Mouse (Mus musculus): ENCODE data around the gene Hoxb9. TPM values are rescaled to one million over a fixed set of nuclear protein-coding genes. Genes with fewer than 3 reads are reported as not detected.

The Hoxb9 gene
- total RNA-seq, 1 experiment = 3.3 TPM

- H3K9me3 ChIP-seq (ENCODE audit: control insufficient read depth, insufficient read depth, low read depth, low read length) = no peaks in the 10 kb centered on the region
- TF ChIP-seq CHD2 (IDR thresholded peaks at IDR 0.05; ENCODE audit: low read depth, low read length) = no peak
- TF ChIP-seq ZNF384 (IDR thresholded peaks at IDR 0.05; ENCODE audit: low read depth, low read length) = no peak
- no peak for TF ChIP-seq ZC3H11A (IDR thresholded peaks at IDR 0.05; ENCODE audit: borderline replicate concordance, low read depth, low read length)
- TF ChIP-seq MAFK (IDR thresholded peaks at IDR 0.05; ENCODE audit: insufficient read depth, low read depth, low read length) = no peak
- no peak for TF ChIP-seq HCFC1 (IDR thresholded peaks at IDR 0.05; ENCODE audit: borderline replicate concordance, insufficient read depth, low read length)
- H3K4me1 ChIP-seq (ENCODE audit: control insufficient read depth in 2 of 2, insufficient read depth in 2 of 2, low read length in 2 of 2, poor library complexity in 1 of 2) = no peaks in the 10 kb centered on the region; a peak in 2 of 4 replicates
- in situ Hi-C loops (cut with MboI; ENCODE audit: low sequenced_read_pairs in 2 of 2, unreplicated experiment in 2 of 2) = loop anchor here (10.0 to 25.0 kb wide), 2 partner anchors 60 to 568 kb away; partner anchors contain the start of gene Hoxb2 (in 1 of the 2)
- DNase-seq (ENCODE audit: low read depth, low spot score) = peak; percentile 87
- H3K36me3 ChIP-seq (ENCODE audit: control insufficient read depth, insufficient read depth, low read length, poor library complexity, severe bottlenecking) = no peaks in the 10 kb centered on the region
- H3K4me3 ChIP-seq (ENCODE audit: insufficient read depth in 1 of 2, low read depth in 1 of 2, low read length in 2 of 2, poor library complexity in 1 of 2, severe bottlenecking in 1 of 2) = no peak overlapping the region
- H3K27ac ChIP-seq (ENCODE audit: insufficient read depth, low read depth, low read length, poor library complexity, severe bottlenecking) = no peak overlapping the region
- no peak overlapping the region for H3K9ac ChIP-seq (ENCODE audit: insufficient read depth, low read depth, low read length, poor library complexity, severe bottlenecking)
Observed at GRCm38 (mm10) chr11:96294245-96295091, 23.2 kb downstream of the Hoxb9 start.

GRCm38 (mm10) chr11:96295092-96295835 is 24.0 kb downstream of the Hoxb9 start:
- no peak for TF ChIP-seq ZC3H11A (IDR thresholded peaks at IDR 0.05; ENCODE audit: borderline replicate concordance, low read depth, low read length)
- TF ChIP-seq MAFK (IDR thresholded peaks at IDR 0.05; ENCODE audit: insufficient read depth, low read depth, low read length) = no peak
- TF ChIP-seq HCFC1 (IDR thresholded peaks at IDR 0.05; ENCODE audit: borderline replicate concordance, insufficient read depth, low read length) = no peak
- peak; percentile 58 for TF ChIP-seq ZNF384 (IDR thresholded peaks at IDR 0.05; ENCODE audit: low read depth, low read length)
- no peaks in the 10 kb centered on the region for H3K9me3 ChIP-seq (ENCODE audit: control insufficient read depth, insufficient read depth, low read depth, low read length)
- H3K9ac ChIP-seq (ENCODE audit: insufficient read depth, low read depth, low read length, poor library complexity, severe bottlenecking) = no peak overlapping the region
- no peak overlapping the region for H3K27ac ChIP-seq (ENCODE audit: insufficient read depth, low read depth, low read length, poor library complexity, severe bottlenecking)
- no peaks in the 10 kb centered on the region for H3K36me3 ChIP-seq (ENCODE audit: control insufficient read depth, insufficient read depth, low read length, poor library complexity, severe bottlenecking)
- H3K4me3 ChIP-seq (ENCODE audit: insufficient read depth in 1 of 2, low read depth in 1 of 2, low read length in 2 of 2, poor library complexity in 1 of 2, severe bottlenecking in 1 of 2) = no peak overlapping the region
- in situ Hi-C loops (cut with MboI; ENCODE audit: low sequenced_read_pairs in 2 of 2, unreplicated experiment in 2 of 2) = loop anchor here (10.0 to 25.0 kb wide), 2 partner anchors 60 to 567 kb away; partner anchors contain the start of gene Hoxb2 (in 1 of the 2)
- DNase-seq (ENCODE audit: low read depth, low spot score) = no peak
- H3K4me1 ChIP-seq (ENCODE audit: control insufficient read depth in 2 of 2, insufficient read depth in 2 of 2, low read length in 2 of 2, poor library complexity in 1 of 2) = no peaks in the 10 kb centered on the region; a peak in 2 of 4 replicates

- in situ Hi-C loops (cut with MboI; ENCODE audit: low sequenced_read_pairs in 2 of 2, unreplicated experiment in 2 of 2) = loop anchor here (10.0 to 25.0 kb wide), 2 partner anchors 58 to 565 kb away; partner anchors contain the start of gene Hoxb2 (in 1 of the 2)
- Histone ChIP-seq H3K9ac (ENCODE audit: insufficient read depth, low read depth, low read length, poor library complexity, severe bottlenecking) (no peak overlapping the region), H3K36me3 (ENCODE audit: control insufficient read depth, insufficient read depth, low read length, poor library complexity, severe bottlenecking) (no peaks in the 10 kb centered on the region), H3K4me3 (ENCODE audit: insufficient read depth in 1 of 2, low read depth in 1 of 2, low read length in 2 of 2, poor library complexity in 1 of 2, severe bottlenecking in 1 of 2) (no peak overlapping the region), H3K4me1 (ENCODE audit: control insufficient read depth in 2 of 2, insufficient read depth in 2 of 2, low read length in 2 of 2, poor library complexity in 1 of 2) (no peaks in the 10 kb centered on the region; a peak in 2 of 4 replicates), H3K27ac (ENCODE audit: insufficient read depth, low read depth, low read length, poor library complexity, severe bottlenecking) (no peak overlapping the region), H3K9me3 (ENCODE audit: control insufficient read depth, insufficient read depth, low read depth, low read length) (no peaks in the 10 kb centered on the region)
- TF ChIP-seq HCFC1 (IDR thresholded peaks at IDR 0.05; ENCODE audit: borderline replicate concordance, insufficient read depth, low read length) = no peak
- no peak for TF ChIP-seq ZC3H11A (IDR thresholded peaks at IDR 0.05; ENCODE audit: borderline replicate concordance, low read depth, low read length)
- TF ChIP-seq CHD2 (IDR thresholded peaks at IDR 0.05; ENCODE audit: low read depth, low read length) = no peak
- TF ChIP-seq MAFK (IDR thresholded peaks at IDR 0.05; ENCODE audit: insufficient read depth, low read depth, low read length) = no peak
- no peak for TF ChIP-seq ZNF384 (IDR thresholded peaks at IDR 0.05; ENCODE audit: low read depth, low read length)
- DNase-seq (ENCODE audit: low read depth, low spot score) = no peak
Observed at GRCm38 (mm10) chr11:96296997-96297396, 25.7 kb downstream of the Hoxb9 start.

- Histone ChIP-seq H3K9ac (ENCODE audit: insufficient read depth, low read depth, low read length, poor library complexity, severe bottlenecking) (no peak overlapping the region), H3K36me3 (ENCODE audit: control insufficient read depth, insufficient read depth, low read length, poor library complexity, severe bottlenecking) (no peaks in the 10 kb centered on the region), H3K27ac (ENCODE audit: insufficient read depth, low read depth, low read length, poor library complexity, severe bottlenecking) (no peak overlapping the region), H3K4me1 (ENCODE audit: control insufficient read depth in 2 of 2, insufficient read depth in 2 of 2, low read length in 2 of 2, poor library complexity in 1 of 2) (no peaks in the 10 kb centered on the region; a peak in 2 of 4 replicates), H3K9me3 (ENCODE audit: control insufficient read depth, insufficient read depth, low read depth, low read length) (no peaks in the 10 kb centered on the region), H3K4me3 (ENCODE audit: insufficient read depth in 1 of 2, low read depth in 1 of 2, low read length in 2 of 2, poor library complexity in 1 of 2, severe bottlenecking in 1 of 2) (no peak overlapping the region)
- TF ChIP-seq MAFK (IDR thresholded peaks at IDR 0.05; ENCODE audit: insufficient read depth, low read depth, low read length) = no peak
- TF ChIP-seq HCFC1 (IDR thresholded peaks at IDR 0.05; ENCODE audit: borderline replicate concordance, insufficient read depth, low read length) = no peak
- no peak for TF ChIP-seq CHD2 (IDR thresholded peaks at IDR 0.05; ENCODE audit: low read depth, low read length)
- TF ChIP-seq ZC3H11A (IDR thresholded peaks at IDR 0.05; ENCODE audit: borderline replicate concordance, low read depth, low read length) = no peak
- no peak for TF ChIP-seq ZNF384 (IDR thresholded peaks at IDR 0.05; ENCODE audit: low read depth, low read length)
- no peak for DNase-seq (ENCODE audit: low read depth, low spot score)
- in situ Hi-C loops (cut with MboI; ENCODE audit: low sequenced_read_pairs in 2 of 2, unreplicated experiment in 2 of 2) = loop anchor here (10.0 to 25.0 kb wide), 2 partner anchors 57 to 565 kb away; partner anchors contain the start of gene Hoxb2 (in 1 of the 2)
Observed at GRCm38 (mm10) chr11:96297428-96297827, 26.2 kb downstream of the Hoxb9 start.

Data from ES-E14 (cell line).